Mouse (Mus musculus): ENCODE measurements at regions not wholly inside any gene's neighbourhood (a gene's known extent, or its start where the extent isn't known, plus 50 kb on each side); places are given as distances from the start of the nearest gene placed in this dataset.

GRCm38 (mm10) chr17:35770599-35770998 is 50.9 kb upstream of the Ier3 start:
- TF ChIP-seq POLR2A (IDR thresholded peaks at IDR 0.05; ENCODE audit: low read depth, low read length) (no peak), CTCF (IDR thresholded peaks at IDR 0.05; ENCODE audit: extremely low read depth, insufficient read depth, insufficient read length, insufficient replicate concordance) (no peak)
- H3K4me1 ChIP-seq (ENCODE audit: control insufficient read depth, insufficient read depth, insufficient read length), result peaks cover 2% of the 10 kb centered on the region; the same call in 1 of the 2 replicates
- H3K4me3 ChIP-seq (ENCODE audit: extremely low read depth, insufficient read depth, insufficient read length), result no peak overlapping the region
- H3K27ac ChIP-seq (ENCODE audit: insufficient read depth, low read length), result no peak overlapping the region
- no peak for DNase-seq (ENCODE audit: low read depth in 1 of 2, low spot score in 2 of 2)
- WGBS, result 75% methylated on average over 3 of the region's 3 CpGs
- no peaks in the 10 kb centered on the region for H3K27me3 ChIP-seq (ENCODE audit: control insufficient read depth, insufficient read depth, low read length)
- no peaks in the 10 kb centered on the region for H3K36me3 ChIP-seq (ENCODE audit: control insufficient read depth, insufficient read depth, low read length)

GRCm38 (mm10) chr17:35771656-35772405 is 49.7 kb upstream of the Ier3 start:
- Histone ChIP-seq H3K27me3 (ENCODE audit: control insufficient read depth, insufficient read depth, low read length) (no peaks in the 10 kb centered on the region), H3K4me1 (ENCODE audit: control insufficient read depth, insufficient read depth, insufficient read length) (peaks cover under 1% of the 10 kb centered on the region; the same call in 1 of the 2 replicates), H3K27ac (ENCODE audit: insufficient read depth, low read length) (no peak overlapping the region), H3K36me3 (ENCODE audit: control insufficient read depth, insufficient read depth, low read length) (no peaks in the 10 kb centered on the region), H3K4me3 (ENCODE audit: extremely low read depth, insufficient read depth, insufficient read length) (no peak overlapping the region)
- 90% methylated on average over 15 of the region's 15 CpGs for WGBS
- DNase-seq (ENCODE audit: low read depth in 1 of 2, low spot score in 2 of 2), result no peak
- TF ChIP-seq POLR2A (IDR thresholded peaks at IDR 0.05; ENCODE audit: low read depth, low read length), result no peak
- TF ChIP-seq CTCF (IDR thresholded peaks at IDR 0.05; ENCODE audit: extremely low read depth, insufficient read depth, insufficient read length, insufficient replicate concordance), result no peak

Data from spleen, adult 2 months (tissue).